Mouse (Mus musculus) Patski (cell line): ENCODE data around the gene Spryd7. TPM values are rescaled to one million over a fixed set of nuclear protein-coding genes. Genes with fewer than 3 reads are reported as not detected.
A peak's percentile ranks its signal among the peaks of the same experiment; 100 is the strongest.
"Not testable (repeated sequence)": the region's sequence is repeated elsewhere in the genome, so short reads cannot be mapped to it uniquely, and the experiment has no call there.

Source experiments
- ATAC-seq: fragments of 100-300 bp; one replicate; pipeline ENCODE4 v1.8.0; 2021
- CTCF ChIA-PET: fragments of 350-600 bp; sonication (Branson Sonifier 250); formaldehyde crosslinking; loops from one replicate; lab custom pipeline; 2022; ENCODE audit warnings: inconsistent platforms; lab: Charles Lee
- POLR2A ChIA-PET: fragments of 350-600 bp; sonication (Branson Sonifier 250); formaldehyde crosslinking; loops from one replicate; lab custom pipeline; 2022; ENCODE audit warnings: antibody characterized with exemption, inconsistent platforms; lab: Charles Lee
- DNase-seq: peaks from one replicate; pipeline ENCODE4 v3.0.0-alpha.2; 2011; ENCODE audit warnings: low read depth, low spot score
- H3K27me3 ChIP-seq: fragments of 371-371 bp; one replicate; pipeline ENCODE4 v1.5.1; 2021
- CTCF ChIP-seq: fragments of 100-300 bp; IDR thresholded peaks from one replicate; pipeline ENCODE4 v1.5.1; 2021
- in situ Hi-C: fragments of 300-500 bp; cut with MboI; formaldehyde crosslinking; loops from 3 replicates; pipeline ENCODE4 v1.11.1; 2018; ENCODE audit warnings: low pct_unique_long_range_greater_than_20kb, mixed read lengths
- polyA plus RNA-seq: library from polyadenylated mRNA; unstranded; gene quantifications from one replicate; pipeline ENCODE4 v1.2.3, GENCODE M21; 2021

Gene Spryd7
- polyA plus RNA-seq, 1 experiment from 2014 or later = 20.9 TPM

- H3K27me3 ChIP-seq = no peaks in the 10 kb centered on the region
- ATAC-seq (no peak), DNase-seq (no peak)
- POLR2A ChIA-PET = no interaction called here
- in situ Hi-C loops = no loop called here
- CTCF ChIA-PET = no interaction called here
- no peak for TF ChIP-seq CTCF
Measured at GRCm38 (mm10) chr14:61575941-61576340, 19.3 kb upstream of the Spryd7 start.

DNA sequence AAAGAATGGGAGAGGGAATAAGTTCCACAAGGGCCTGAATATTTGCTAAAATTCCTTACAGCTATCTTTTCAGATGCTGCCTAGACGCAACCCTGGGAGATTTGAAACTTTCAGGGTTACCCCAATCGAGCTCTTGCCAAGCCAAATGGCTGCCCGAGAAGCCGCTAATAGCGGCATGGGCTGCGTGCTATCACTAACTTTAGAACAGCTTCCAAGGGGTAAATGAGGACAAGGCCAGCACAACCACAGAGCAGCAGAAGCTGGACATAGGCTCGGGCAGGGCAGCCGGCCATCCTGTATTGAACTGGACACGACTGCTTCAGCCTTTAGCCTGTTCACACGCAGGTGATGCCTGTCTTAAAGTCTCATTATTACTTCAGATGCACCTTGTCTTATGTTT, 18.4 kb upstream of the Spryd7 start:
- ChIA-PET CTCF (no interaction called here), POLR2A (no interaction called here)
- no peak for TF ChIP-seq CTCF
- ATAC-seq (no peak), DNase-seq (no peak)
- no peaks in the 10 kb centered on the region for H3K27me3 ChIP-seq
- in situ Hi-C loops = no loop called here

DNA sequence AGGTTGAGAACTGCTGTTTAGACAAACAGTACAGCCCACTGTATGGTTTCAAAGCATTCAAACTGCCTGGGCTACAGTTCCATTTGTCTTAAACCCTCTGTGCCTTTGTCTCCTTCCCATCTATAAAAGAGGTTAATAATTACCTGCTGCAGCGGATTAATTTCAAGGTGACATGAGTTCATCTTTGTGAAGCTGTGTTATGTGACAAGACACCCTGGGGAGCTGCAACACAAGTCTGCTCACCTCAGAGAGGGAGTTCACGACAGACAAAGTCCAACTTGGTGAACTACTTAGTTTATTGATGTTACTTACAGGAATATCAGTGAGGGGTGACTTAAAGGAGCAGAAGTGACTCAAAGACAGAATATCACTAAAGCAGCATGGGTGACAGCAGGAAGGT, 15.4 kb upstream of the Spryd7 start:
- no peaks in the 10 kb centered on the region for H3K27me3 ChIP-seq
- no peak for ATAC-seq
- in situ Hi-C loops = loop anchor here (5.0 kb wide), 2 partner anchors 680 to 885 kb away; partner anchors contain the start of gene Gucy1b2
- POLR2A ChIA-PET = no interaction called here
- no peak for DNase-seq
- TF ChIP-seq CTCF = no peak
- CTCF ChIA-PET = interaction anchor here (0.7 to 5.3 kb wide), 14 partner anchors 11 to 893 kb away, joined by 3 to 26 read pairs (median 5); partner anchors contain the start of genes Gucy1b2 and Spryd7

GRCm38 (mm10) chr14:61571366-61571765, 14.7 kb upstream of the Spryd7 start:
- ChIA-PET POLR2A (interaction anchor here (0.6 kb wide), 1 partner anchor 110 kb away, joined by 4 read pairs; no protein-coding TSS in a partner anchor), CTCF (interaction anchor here (0.7 to 5.3 kb wide), 18 partner anchors 10 to 893 kb away, joined by 3 to 26 read pairs (median 4); partner anchors contain the start of genes Gucy1b2 and Spryd7)

DNA sequence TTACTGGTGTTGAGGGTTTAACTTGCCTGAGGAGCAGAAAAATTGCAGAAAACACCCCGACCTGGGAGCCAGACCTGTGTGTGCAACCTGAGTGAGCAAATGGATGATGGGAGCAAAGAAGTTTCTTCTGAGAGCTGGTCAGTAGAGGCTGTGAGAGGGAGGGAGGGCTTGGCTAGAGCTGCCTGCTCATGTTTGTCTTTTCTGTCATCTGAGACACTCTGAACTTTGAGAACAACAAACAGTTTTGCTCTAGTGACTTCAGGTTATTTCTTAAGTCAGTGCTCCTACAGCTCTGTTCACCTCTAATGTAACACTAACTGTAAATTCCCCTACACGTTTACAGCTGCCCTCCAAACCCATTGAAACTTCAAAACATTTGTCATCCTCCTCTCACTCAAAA, 12.7 kb upstream of the Spryd7 start:
- in situ Hi-C loops = loop anchor here (5.0 kb wide), 1 partner anchor 763 kb away; no protein-coding TSS in a partner anchor
- no peak for ATAC-seq

More at GRCm38 (mm10) chr14:61571366-61571765, 14.7 kb upstream of the Spryd7 start:
- in situ Hi-C loops = loop anchor here (5.0 kb wide), 2 partner anchors 681 to 886 kb away; partner anchors contain the start of gene Gucy1b2
- H3K27me3 ChIP-seq = no peaks in the 10 kb centered on the region
- TF ChIP-seq CTCF = peak; percentile 81
- peak; percentile 28 for DNase-seq
- ATAC-seq = no peak

DNA sequence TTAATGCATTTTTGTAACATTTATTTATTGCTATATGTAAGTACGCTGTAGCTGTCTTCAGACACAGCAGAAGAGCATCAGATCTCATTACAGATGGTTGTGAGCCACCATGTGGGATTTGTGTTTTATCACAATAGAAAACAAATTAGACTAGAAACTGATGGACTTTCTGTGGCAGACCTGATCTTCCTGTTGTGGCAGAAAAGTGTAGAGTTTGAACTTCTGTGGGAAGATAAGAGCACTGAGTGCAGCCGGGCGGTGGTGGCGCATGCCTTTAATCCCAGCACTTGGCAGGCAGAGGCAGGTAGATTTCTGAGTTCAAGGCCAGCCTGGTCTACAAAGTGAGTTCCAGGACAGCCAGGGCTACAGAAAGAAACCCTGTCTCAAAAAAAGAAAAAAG, 9.5 kb upstream of the Spryd7 start:
- in situ Hi-C loops = loop anchor here (5.0 kb wide), 1 partner anchor 766 kb away; no protein-coding TSS in a partner anchor
- H3K27me3 ChIP-seq, CTCF ChIA-PET, ATAC-seq, DNase-seq, POLR2A ChIA-PET: not testable (repeated sequence)

More for the DNA sequence above, 12.7 kb upstream of the Spryd7 start:
- H3K27me3 ChIP-seq = no peaks in the 10 kb centered on the region
- TF ChIP-seq CTCF = no peak
- no peak for DNase-seq
- ChIA-PET POLR2A (interaction anchor here (0.5 kb wide), 1 partner anchor 157 kb away, joined by 3 read pairs; no protein-coding TSS in a partner anchor), CTCF (interaction anchor here (1.1 to 5.3 kb wide), 2 partner anchors 26 to 888 kb away, joined by 3 to 26 read pairs; partner anchors contain the start of gene Gucy1b2)

DNA sequence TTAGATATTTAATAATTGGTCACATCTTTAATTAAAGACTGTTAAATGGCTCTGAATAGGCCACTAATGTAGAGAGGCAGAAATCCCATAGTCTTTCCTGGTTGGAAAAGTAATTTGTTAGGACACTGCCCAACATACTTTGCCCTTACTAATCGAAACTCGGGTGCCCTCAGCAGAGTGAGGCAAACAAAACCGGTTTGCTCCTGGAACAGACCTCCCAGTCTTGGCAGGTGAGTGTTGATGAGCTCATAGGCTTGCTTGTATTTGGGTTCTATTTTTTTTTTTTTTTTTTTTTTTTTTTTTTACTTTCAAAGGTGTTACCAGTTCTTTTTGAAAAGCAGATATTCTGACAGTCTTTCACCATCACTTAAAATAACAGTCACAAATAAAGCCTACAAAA, 3.2 kb upstream of the Spryd7 start:
- no peak for TF ChIP-seq CTCF
- DNase-seq (no peak), ATAC-seq (no peak)
- ChIA-PET CTCF (no interaction called here), POLR2A (no interaction called here)
- in situ Hi-C loops = no loop called here
- no peaks in the 10 kb centered on the region for H3K27me3 ChIP-seq

GRCm38 (mm10) chr14:61558901-61559300, 2.2 kb upstream of the Spryd7 start:
- no peaks in the 10 kb centered on the region for H3K27me3 ChIP-seq
- ChIA-PET CTCF (interaction anchor here (2.6 kb wide), 1 partner anchor 12 kb away, joined by 8 read pairs; no protein-coding TSS in a partner anchor), POLR2A (no interaction called here)
- no peak for ATAC-seq
- in situ Hi-C loops = no loop called here
- no peak for TF ChIP-seq CTCF
- DNase-seq = no peak

GRCm38 (mm10) chr14:61555931-61556288, 776 bp downstream of the Spryd7 start:
- in situ Hi-C loops = no loop called here
- no peak for TF ChIP-seq CTCF
- DNase-seq (no peak), ATAC-seq (peak; percentile 27)
- no peaks in the 10 kb centered on the region for H3K27me3 ChIP-seq
- CTCF ChIA-PET = no interaction called here
- POLR2A ChIA-PET = no interaction called here

DNA sequence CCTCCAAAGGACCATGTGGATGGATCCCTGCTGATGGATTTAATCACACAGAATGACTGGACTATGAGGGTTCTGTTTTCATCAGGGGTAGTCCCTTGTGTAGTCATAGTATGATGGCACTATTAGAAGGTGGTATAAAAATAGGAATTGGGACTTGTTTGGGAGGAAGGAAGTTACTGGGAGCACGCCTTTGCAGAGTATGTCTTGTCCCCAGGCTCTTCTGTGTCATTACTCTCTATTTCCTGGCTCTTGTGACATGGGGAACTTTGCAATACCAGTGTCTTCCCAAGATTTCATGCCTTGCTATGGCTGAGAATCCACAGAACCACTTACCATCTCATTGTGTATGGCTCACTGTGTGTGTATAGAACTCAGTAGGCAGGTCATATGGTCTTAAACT, 8.1 kb downstream of the Spryd7 start:
- no peak for DNase-seq
- no peak for TF ChIP-seq CTCF
- ChIA-PET POLR2A (no interaction called here), CTCF (interaction anchor here (1.7 kb wide), 1 partner anchor 7 kb away, joined by 3 read pairs; no protein-coding TSS in a partner anchor)
- no peak for ATAC-seq
- in situ Hi-C loops = no loop called here
- H3K27me3 ChIP-seq = no peaks in the 10 kb centered on the region

DNA sequence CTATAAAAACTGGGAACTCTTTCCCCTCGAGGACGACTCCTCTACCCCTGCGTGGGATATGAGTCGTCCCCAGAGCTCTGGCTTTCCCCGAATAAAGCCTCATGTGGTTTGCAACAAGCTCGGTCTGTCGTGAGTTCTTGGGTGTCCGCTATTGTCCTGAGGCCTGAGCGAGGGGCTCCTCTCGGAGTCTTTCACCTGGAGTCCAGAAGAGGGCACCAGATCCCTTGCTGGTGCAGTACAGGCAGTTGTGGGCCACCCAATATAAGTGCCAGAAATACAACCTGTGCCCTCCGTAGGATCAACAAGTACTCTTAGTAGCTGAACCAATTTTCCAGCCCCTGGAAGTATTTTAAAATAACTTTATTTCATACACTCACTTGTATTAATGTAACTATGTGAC, 18.9 kb downstream of the Spryd7 start:
- ATAC-seq, H3K27me3 ChIP-seq, POLR2A ChIA-PET, DNase-seq, in situ Hi-C loops: not testable (repeated sequence)
- CTCF ChIA-PET = interaction anchor here (1.1 kb wide), 1 partner anchor 39 kb away, joined by 3 read pairs; no protein-coding TSS in a partner anchor
